Mouse (Mus musculus) small intestine, adult 2 months (tissue): ENCODE measurements around the gene Kcnip1.

ENCODE experiments used
- CTCF ChIP-seq: fragments of 200-500 bp; IDR thresholded peaks from 2 replicates; pipeline ENCODE4 v1.5.1; 2012; ENCODE audit warnings: low read depth, mild to moderate bottlenecking, control low read depth, inconsistent platforms, low read length, moderate library complexity, mixed read lengths; ENCODE audit not compliant: insufficient replicate concordance, insufficient read length; ENCODE audit errors: extremely low read depth
- POLR2A ChIP-seq: fragments of 200-500 bp; IDR thresholded peaks from 2 replicates; pipeline ENCODE4 v1.6.1; 2012; ENCODE audit warnings: low read depth, mild to moderate bottlenecking, control low read depth, inconsistent platforms, low read length, moderate library complexity

- TF ChIP-seq POLR2A = no peak
- no peak for TF ChIP-seq CTCF
Measured at GRCm38 (mm10) chr11:33680151-33680550, 312.8 kb downstream of the Kcnip1 start.
